Mouse (Mus musculus) liver, adult (tissue): ENCODE measurements around the gene Tcf19.

ENCODE experiments used
- GATA4 ChIP-seq: IDR thresholded peaks from 2 replicates; pipeline ENCODE4 v1.6.1; 2014; ENCODE audit warnings: mild to moderate bottlenecking, low read length; ENCODE audit not compliant: insufficient replicate concordance

Tcf19 gene

DNA sequence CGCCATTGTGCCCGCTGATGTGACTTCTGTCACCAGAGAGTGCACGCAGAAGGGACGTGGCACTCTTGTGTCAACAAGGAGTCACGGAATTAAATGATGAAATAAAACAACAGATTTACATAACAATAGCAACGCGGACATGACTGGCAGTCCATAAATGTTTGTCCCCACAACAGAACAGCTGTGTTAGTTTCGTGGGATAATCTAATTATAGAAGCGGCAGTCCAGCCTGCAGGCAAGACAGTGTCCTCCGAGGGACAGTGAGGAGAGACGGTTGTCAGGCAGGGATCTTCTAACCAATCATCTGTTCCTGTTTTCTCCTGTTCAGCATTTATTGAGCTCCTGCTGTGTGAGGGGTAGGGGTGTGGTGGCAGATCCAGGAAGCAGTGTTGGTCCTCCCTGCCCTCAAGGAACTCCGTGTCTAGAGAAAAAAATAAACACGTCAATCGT lies 26.8 kb upstream of the Tcf19 start:
- TF ChIP-seq GATA4: no peak

DNA sequence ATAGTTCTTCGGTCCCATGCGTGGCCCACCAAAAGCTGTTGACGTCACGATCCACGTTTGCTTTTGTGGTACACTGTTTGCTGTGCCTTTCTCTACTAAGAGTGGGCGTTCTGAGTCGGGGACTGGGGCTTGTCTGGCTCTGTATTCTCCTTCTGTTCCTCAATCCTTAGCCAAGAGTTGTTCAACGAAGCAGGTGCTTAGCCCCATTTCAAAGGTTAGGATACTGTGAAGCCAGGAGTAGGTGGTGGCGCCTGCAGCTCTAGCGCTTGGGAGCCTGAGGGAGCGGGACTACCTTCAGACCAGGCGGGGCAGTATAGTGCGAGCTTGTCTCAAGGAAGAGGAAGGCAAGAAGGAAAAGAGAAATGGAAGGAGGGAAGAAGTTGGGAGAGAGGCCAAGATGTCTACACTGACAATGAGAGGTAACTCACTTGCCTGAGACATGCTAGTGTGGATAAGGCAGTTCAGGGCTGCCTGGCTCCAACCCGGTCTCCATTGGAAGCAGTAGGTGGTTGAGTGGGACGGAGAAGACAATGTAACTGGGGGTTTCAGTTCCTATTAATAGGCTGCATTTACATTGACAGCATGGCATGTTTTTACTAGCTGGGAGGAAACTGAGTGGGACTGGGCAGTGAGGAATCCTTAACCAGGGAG lies 26.3 kb upstream of the Tcf19 start:
- TF ChIP-seq GATA4: no peak

- no peak for TF ChIP-seq GATA4
Observed at GRCm38 (mm10) chr17:35539540-35539939, 22.9 kb upstream of the Tcf19 start.

DNA sequence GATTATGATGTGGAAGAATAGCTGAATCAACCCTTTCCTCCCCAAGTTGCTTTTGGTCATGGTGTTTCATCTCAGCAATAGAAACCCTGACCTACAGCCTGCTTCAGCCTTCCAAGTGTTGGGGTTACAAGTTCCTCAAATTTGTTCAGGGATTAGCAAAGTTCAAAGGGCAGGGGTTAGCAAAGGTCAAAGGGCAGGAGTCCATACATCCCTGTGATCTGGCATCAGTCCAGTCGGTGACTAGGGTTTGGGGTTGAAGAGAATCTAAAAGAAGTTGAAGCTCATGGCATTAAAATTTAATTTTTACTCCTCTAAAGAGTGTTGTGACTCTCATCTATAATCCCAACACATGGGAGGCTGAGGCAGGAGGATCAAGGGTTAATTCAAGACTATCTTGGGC lies 21.9 kb upstream of the Tcf19 start:
- TF ChIP-seq GATA4: no peak

DNA sequence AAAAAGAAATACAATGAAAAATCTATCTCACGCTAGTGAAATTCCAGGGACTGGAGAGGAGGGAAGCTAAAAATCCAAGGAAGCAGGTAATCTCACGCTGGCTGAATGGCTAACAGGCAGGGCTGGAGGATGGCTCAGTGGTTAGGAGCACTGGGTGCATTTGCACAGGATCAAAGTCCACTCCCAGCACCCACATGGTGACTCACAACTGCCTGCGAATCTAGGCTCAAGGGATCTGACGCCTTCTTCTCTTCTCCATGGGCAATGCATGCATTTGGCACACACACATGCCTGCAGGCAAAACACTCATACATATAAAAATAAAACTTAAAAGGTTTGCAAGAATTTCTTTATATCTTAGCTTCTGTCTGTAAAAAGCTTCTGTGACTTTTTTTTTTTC lies 20.8 kb upstream of the Tcf19 start:
- no peak for TF ChIP-seq GATA4

- no peak for TF ChIP-seq GATA4
Observed at GRCm38 (mm10) chr17:35534343-35534742, 17.7 kb upstream of the Tcf19 start.

- no peak for TF ChIP-seq GATA4
Observed at GRCm38 (mm10) chr17:35532901-35533300, 16.3 kb upstream of the Tcf19 start, which contains the start of gene Psors1c2. Psors1c2 (plus strand) TSS chr17:35533201.

DNA sequence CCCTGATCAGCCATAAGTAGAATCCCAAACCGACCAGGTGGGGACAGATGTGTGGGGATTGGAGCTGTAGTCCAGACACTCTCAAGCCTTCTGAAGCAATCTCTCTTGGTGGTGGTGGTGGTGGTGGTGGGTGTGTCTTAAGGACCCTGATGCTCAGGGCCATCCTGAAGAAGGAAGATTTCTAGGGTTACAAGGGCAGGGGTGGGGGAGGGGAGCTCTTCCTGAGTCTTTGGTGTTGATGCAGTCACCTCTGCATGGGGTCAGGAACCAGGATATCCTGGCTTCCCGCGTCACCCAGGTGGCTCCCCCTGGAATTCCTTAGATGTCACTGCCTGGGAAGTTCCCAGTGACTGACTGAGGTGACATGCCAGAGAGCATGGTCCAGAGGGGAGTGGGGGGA lies 15.7 kb upstream of the Tcf19 start:
- no peak for TF ChIP-seq GATA4

GRCm38 (mm10) chr17:35526644-35527043 lies 10.0 kb upstream of the Tcf19 start:
- TF ChIP-seq GATA4: no peak

DNA sequence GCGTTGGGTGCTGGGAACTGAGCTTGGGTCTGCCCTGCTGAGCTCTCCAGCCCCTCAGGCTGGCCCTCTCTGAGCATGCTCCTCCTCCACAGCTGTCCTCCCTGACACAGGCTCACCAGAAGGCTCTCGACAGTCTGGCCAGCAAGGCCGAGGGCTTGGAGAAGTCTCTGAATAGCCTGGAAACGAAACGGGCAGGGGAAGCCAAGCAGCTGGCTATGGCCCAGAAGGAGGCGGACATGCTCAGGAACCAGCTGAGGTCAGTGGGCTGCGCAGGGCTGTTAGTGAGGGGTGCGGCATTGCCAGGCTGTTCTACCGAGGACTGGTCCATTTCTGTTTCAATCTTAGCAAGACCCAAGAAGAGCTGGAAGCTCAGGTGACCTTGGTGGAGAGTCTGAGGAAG lies 7.7 kb upstream of the Tcf19 start:
- TF ChIP-seq GATA4: no peak

GRCm38 (mm10) chr17:35517526-35517925 lies 902 bp upstream of the Tcf19 start:
- TF ChIP-seq GATA4: no peak

DNA sequence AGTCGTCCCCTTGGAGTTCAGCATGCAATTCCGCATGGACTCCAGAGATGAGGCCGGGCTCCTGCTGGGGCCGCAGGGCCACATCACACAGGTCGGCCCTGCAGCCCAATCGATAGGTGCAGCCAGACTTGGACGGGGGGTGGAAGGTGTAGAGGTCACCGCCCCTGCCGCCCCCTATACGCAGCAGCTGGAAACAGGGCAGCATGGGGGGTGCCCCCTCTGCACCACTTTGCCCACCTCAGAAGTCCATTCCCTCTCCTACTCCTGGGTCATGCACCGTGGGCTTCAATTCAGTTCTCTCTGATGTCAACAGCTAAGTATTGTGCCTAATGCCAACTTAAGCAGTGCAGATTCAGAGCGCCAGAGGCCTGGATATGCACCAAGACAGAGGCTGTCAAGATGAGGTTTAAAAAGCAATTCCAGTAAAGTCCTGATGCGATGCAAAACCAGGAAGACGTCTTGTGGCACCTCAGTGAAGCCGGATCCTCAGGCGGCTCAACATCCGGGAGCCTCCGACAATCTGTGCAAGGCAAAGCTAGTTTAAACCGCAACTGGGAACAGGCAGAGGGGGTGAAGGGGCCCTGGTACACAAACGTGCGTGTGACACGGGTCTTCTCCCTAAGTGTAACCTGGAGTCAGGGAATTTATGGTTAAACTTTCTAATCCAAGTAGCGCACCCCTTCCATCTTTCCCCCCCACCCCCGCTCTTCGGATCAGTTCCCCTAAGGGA lies 548 bp downstream of the Tcf19 start:
- no peak for TF ChIP-seq GATA4

DNA sequence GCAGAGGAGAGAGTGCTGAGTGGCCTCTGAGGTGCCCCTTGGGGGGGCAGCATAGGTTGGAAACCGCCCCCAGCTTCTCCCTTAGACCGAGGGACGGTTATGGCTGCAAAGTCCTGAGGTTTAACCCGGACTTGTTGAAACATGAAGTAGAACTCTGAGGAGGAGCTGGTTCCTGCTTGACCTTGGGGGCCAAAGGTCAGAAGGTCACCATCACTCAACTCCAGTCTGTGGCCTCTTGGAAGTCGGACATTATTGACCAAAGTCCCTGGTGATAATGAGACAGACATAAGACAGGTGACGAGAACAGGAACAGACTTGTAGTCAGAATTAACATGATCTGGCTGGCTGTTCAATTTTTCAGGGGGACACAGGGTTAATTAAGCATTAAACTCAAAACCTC lies 1.9 kb downstream of the Tcf19 start:
- no peak for TF ChIP-seq GATA4

GRCm38 (mm10) chr17:35513886-35514285 lies 2.7 kb downstream of the Tcf19 start:
- no peak for TF ChIP-seq GATA4

DNA sequence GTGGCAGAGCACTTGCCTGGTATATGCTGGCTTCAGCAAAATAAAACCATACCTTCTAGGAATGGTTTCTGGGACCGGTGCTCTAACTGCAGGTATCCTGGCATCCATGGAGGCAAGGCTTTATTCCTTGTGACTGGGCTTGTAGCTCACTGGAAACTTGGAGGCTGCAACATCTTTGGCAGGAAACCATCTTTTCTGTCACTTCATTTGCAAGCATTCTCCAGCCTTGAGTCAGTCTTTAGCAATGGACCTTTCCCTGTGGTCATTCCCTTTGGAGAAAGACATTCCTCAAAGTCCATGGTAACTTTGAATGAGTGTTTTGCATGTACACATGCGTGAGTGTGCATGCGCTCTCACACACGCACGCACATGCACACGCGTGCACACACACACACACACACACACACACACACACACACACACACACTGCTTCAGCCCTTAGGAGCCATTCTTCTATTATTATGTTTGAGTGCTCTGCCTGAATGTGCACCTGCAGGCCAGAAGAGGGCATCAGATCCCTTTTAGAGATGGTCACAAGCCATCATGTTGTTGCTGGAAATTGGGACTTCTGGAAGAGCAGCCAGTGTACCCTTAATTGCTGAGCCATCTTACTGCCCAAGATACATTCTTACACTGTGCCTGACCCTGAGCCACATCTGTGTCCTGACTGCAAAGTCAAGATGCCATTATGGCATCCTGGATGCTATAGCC lies 3.6 kb downstream of the Tcf19 start:
- TF ChIP-seq GATA4: no peak

GRCm38 (mm10) chr17:35509284-35509683 lies 7.3 kb downstream of the Tcf19 start:
- no peak for TF ChIP-seq GATA4
